Mouse (Mus musculus): ENCODE results near the gene Cyp4f14.
"Not testable (repeated sequence)": the region's sequence is repeated elsewhere in the genome, so short reads cannot be mapped to it uniquely, and the experiment has no call there.

The Cyp4f14 gene

GRCm38 (mm10) chr17:32891239-32892180, 25.6 kb downstream of the Cyp4f14 start, which contains the start of gene Zfp870:
TSS of gene Zfp870 (minus strand) at chr17:32891642.
- DNase-seq: peak; percentile 93

GRCm38 (mm10) chr17:32890852-32891238, 26.3 kb downstream of the Cyp4f14 start:
- peak; percentile 6 for DNase-seq

GRCm38 (mm10) chr17:32889611-32890010, 27.5 kb downstream of the Cyp4f14 start:
- no peak for DNase-seq

GRCm38 (mm10) chr17:32880320-32881218, 36.6 kb downstream of the Cyp4f14 start:
- no peak for DNase-seq

- no peak for DNase-seq
Observed at GRCm38 (mm10) chr17:32878773-32879172, 38.4 kb downstream of the Cyp4f14 start.

GRCm38 (mm10) chr17:32877471-32878171, 39.5 kb downstream of the Cyp4f14 start:
- DNase-seq: no peak

GRCm38 (mm10) chr17:32872696-32873095, 44.4 kb downstream of the Cyp4f14 start:
- DNase-seq: no peak

- no peak for DNase-seq
Observed at GRCm38 (mm10) chr17:32872091-32872490, 45.1 kb downstream of the Cyp4f14 start.

- DNase-seq: no peak
Observed at GRCm38 (mm10) chr17:32871483-32871882, 45.7 kb downstream of the Cyp4f14 start.

GRCm38 (mm10) chr17:32867266-32867665, 49.9 kb downstream of the Cyp4f14 start:
- not testable (repeated sequence) for DNase-seq

- DNase-seq: not testable (repeated sequence)
Observed at GRCm38 (mm10) chr17:32856713-32857112, 60.4 kb downstream of the Cyp4f14 start.

Data from cerebellum, adult 9-10 months (tissue).